Mouse (Mus musculus) heart, embryonic 13.5 days (tissue): Measurements from ENCODE around the gene Mrps16. TPM values are rescaled to one million over a fixed set of nuclear protein-coding genes. Genes with fewer than 3 reads are reported as not detected.
A peak's percentile ranks its signal among the peaks of the same experiment; 100 is the strongest.

Experiments used
- ATAC-seq: fragments of 200-750 bp; cut with Nextera tagmentation; 2 replicates; pipeline ENCODE4 v1.8.0; 2017; ENCODE audit warnings: moderate TSS enrichment; ENCODE audit not compliant: insufficient number of reproducible peaks, low FRiP score, low TSS enrichment; ENCODE audit errors: extremely low read depth
- H3K27ac ChIP-seq: fragments of 300-500 bp; sonication (generic); replicated peaks from 2 replicates; pipeline ENCODE4 v1.5.1; 2015; ENCODE audit warnings: moderate library complexity, mild to moderate bottlenecking, inconsistent platforms
- H3K27me3 ChIP-seq: fragments of 300-500 bp; sonication (generic); replicated peaks from 2 replicates; pipeline ENCODE4 v1.6.1; 2015; ENCODE audit warnings: mild to moderate bottlenecking, inconsistent platforms
- H3K36me3 ChIP-seq: fragments of 300-500 bp; sonication (generic); 2 replicates; pipeline ENCODE4 v1.6.1; 2015; ENCODE audit warnings: mild to moderate bottlenecking, inconsistent platforms
- H3K4me1 ChIP-seq: fragments of 300-500 bp; sonication (generic); 2 replicates; pipeline ENCODE4 v1.6.1; 2015; ENCODE audit warnings: inconsistent platforms
- H3K4me2 ChIP-seq: fragments of 300-500 bp; sonication (generic); 2 replicates; pipeline ENCODE4 v1.6.1; 2015; ENCODE audit warnings: inconsistent platforms, mild to moderate bottlenecking, moderate library complexity
- H3K4me3 ChIP-seq: fragments of 300-500 bp; sonication (generic); 2 replicates; pipeline ENCODE4 v1.5.1; 2015; ENCODE audit warnings: moderate library complexity, mild to moderate bottlenecking, inconsistent platforms
- H3K9ac ChIP-seq: fragments of 300-500 bp; sonication (generic); 2 replicates; pipeline ENCODE4 v1.6.1; 2015; ENCODE audit warnings: inconsistent platforms, mild to moderate bottlenecking, moderate library complexity
- H3K9me3 ChIP-seq: fragments of 300-500 bp; sonication (generic); 2 replicates; pipeline ENCODE4 v1.6.1; 2016; ENCODE audit warnings: inconsistent platforms
- WGBS: fragments of 180-500 bp; shearing (Covaris S2); methylation state at CpG from one replicate; pipeline ENCODE4 v1.1.7; 2015; ENCODE audit warnings: mixed read lengths; 5-methylcytosine and 5-hydroxymethylcytosine counted together
- polyA plus RNA-seq: library from polyadenylated mRNA; unstranded; fragments of >200 nt; fragmentation: Nextera tagmentation; extraction: Ambion mirVana; gene quantifications from 2 replicates; pipeline ENCODE4 v1.2.1, GENCODE M21; 2015

The Mrps16 gene
- polyA plus RNA-seq, 1 experiment from 2014 or later: 83.8 TPM

DNA sequence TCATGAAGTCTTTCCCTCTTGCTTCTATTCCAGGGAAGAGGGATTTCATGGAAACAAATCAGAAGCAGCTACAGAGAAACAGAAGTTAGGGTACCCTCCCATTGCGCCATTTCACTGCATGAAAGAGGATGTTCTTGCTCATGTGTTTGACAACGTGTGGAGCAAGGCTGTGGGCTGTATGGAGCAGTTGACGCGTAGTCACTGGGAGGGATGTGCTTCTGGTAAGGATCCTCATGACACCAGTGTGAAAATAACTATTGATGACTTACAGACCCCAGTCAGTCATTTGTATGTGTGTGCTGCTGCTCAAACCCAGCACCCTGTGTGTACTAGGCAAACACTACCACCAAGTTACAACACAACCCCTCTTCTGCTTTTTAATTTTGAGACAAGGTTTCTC is 30.2 kb downstream of the Mrps16 start:
- WGBS: 83% methylated on average over 4 of the region's 4 CpGs
- ATAC-seq: no peak

DNA sequence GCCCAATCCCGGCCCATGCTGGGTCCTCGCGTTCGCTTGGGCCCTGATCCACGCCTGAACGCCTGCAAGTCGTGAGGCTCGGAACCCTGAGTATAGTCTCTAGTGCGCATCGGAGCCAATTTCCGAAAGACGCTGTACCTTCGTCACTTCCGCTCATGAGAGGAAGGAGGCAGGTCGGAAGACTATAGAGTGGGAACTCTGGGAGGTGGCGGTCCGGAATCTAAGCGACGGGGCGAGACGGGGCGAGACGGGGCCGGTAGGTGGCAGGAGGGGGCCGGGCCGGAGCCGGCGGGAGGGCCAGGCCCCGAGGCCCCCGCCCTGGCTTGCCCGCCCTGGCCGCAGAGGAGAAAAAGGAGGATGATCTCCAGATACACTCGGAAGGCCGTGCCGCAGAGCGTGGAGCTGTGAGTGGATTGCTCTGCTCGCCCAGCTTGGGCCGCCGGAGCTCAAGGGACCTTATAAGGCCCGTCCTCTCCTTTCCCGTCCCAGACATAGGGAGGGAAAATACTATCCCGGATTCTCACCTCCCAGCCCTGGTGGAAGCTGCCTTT is 45.4 kb downstream of the Mrps16 start, which contains the start of the genes Ecd and Fam149b:
Gene Ecd (minus strand): TSS at position 131 of the 551 bp plus-strand sequence.
Gene Fam149b (plus strand): TSS at position 172 of the 551 bp plus-strand sequence.
- H3K27ac ChIP-seq: peak within 1 kb of the TSS; percentile 96
- peaks cover 44% of the 10 kb centered on the region for H3K36me3 ChIP-seq
- peak within 1 kb of the TSS; percentile 91 for H3K9ac ChIP-seq
- H3K27me3 ChIP-seq: no peaks in the 10 kb centered on the region
- H3K4me2 ChIP-seq: peak within 1 kb of the TSS; percentile 84
- H3K4me1 ChIP-seq: peaks cover 23% of the 10 kb centered on the region
- WGBS: under 1% methylated on average over 41 of the region's 42 CpGs
- H3K9me3 ChIP-seq: no peaks in the 10 kb centered on the region
- ATAC-seq: peak; percentile 97
- H3K4me3 ChIP-seq: peak within 1 kb of the TSS; percentile 77

More for the DNA sequence above, 30.2 kb downstream of the Mrps16 start:
- Histone ChIP-seq H3K4me1 (no peaks in the 10 kb centered on the region), H3K27me3 (no peaks in the 10 kb centered on the region), H3K27ac (no peak overlapping the region), H3K9me3 (no peaks in the 10 kb centered on the region), H3K36me3 (peaks cover 88% of the 10 kb centered on the region), H3K9ac (no peak overlapping the region), H3K4me3 (no peak overlapping the region), H3K4me2 (no peak overlapping the region)

DNA sequence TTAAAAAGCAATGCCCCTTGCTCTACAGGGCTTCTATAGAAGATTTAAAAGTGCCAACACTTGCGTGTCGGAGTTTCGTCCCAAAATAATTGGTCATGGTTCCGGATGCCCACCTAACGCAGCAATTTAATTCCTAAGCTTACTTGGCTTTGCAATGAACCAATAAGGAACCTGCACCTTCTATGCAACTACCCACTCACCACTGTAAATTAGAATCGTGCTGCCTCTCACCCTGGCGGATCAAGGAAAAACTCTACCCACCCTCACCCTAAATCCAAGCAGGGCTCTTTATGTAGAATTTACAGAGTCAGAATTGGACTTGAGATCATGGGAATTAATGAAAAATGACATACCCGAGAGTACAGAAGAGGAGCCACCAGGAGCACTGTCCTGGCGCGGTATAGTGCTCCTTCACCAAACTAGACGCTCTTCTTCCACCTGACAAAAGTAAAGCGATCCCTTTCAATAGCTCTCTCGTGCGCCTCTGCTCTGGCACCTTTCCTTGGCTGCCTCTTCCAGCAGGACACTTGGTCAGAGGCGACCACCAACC is 45.9 kb downstream of the Mrps16 start:
- ATAC-seq: peak; percentile 27; the same call in 1 of the 2 replicates
- Histone ChIP-seq H3K4me2 (peak overlapping the region; percentile 84), H3K9ac (peak overlapping the region; percentile 91), H3K27ac (peak overlapping the region; percentile 96), H3K9me3 (no peaks in the 10 kb centered on the region), H3K36me3 (peaks cover 42% of the 10 kb centered on the region), H3K4me3 (peak overlapping the region; percentile 77), H3K27me3 (no peaks in the 10 kb centered on the region), H3K4me1 (peaks cover 23% of the 10 kb centered on the region)
- WGBS: 4% methylated on average over 15 of the region's 15 CpGs

DNA sequence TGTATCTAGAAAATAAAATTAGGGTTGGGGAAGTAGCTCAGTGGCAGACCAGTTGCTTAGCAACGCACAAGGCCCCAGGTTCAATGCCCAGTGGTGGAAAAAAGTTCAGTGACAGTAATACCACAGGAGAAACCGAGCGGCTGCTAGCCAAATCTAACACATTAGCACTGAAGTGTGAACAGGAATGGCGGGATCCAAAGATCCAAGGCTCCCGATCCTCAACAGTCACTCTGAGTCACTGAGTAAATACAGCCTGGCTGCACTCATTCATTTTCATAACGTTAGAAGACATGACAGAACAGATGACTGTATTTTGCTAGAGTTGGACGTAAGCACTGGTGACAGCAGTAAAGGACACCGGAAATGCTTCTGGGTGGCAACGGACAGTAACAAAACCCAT is 47.5 kb downstream of the Mrps16 start:
- Histone ChIP-seq H3K36me3 (peaks cover 43% of the 10 kb centered on the region), H3K9ac (no peak overlapping the region), H3K9me3 (no peaks in the 10 kb centered on the region), H3K4me2 (no peak overlapping the region), H3K4me3 (no peak overlapping the region), H3K4me1 (peaks cover 23% of the 10 kb centered on the region), H3K27me3 (no peaks in the 10 kb centered on the region), H3K27ac (no peak overlapping the region)
- WGBS: 86% methylated on average over 9 of the region's 9 CpGs
- no peak for ATAC-seq

DNA sequence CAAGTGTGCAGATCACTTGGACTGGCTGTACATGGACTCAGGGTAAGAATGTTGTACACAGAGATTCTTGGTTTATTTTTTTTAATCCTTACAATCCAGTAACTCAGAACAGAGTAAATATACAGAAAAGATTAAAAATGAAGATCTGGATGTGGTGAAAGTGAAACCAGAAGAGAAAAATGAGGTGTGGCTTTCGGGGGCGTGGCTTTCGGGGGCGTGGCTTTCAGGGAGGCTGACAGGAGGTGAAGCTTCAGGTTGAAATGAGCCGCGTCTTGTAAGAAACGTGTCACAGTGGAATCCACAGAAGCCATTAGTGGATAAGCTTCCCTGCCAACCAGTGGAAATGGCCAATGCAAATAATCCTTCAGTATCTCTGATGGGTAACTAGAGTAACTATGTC is 52.6 kb downstream of the Mrps16 start:
- peaks cover 74% of the 10 kb centered on the region for H3K36me3 ChIP-seq
- no peak overlapping the region for H3K9ac ChIP-seq
- H3K27ac ChIP-seq: no peak overlapping the region
- H3K9me3 ChIP-seq: peaks cover 2% of the 10 kb centered on the region; the same call in 1 of the 2 replicates
- no peak overlapping the region for H3K4me2 ChIP-seq
- 81% methylated on average over 7 of the region's 7 CpGs for WGBS
- H3K27me3 ChIP-seq: no peaks in the 10 kb centered on the region
- no peak overlapping the region for H3K4me3 ChIP-seq
- ATAC-seq: no peak
- H3K4me1 ChIP-seq: peaks cover 2% of the 10 kb centered on the region; the same call in 1 of the 2 replicates

DNA sequence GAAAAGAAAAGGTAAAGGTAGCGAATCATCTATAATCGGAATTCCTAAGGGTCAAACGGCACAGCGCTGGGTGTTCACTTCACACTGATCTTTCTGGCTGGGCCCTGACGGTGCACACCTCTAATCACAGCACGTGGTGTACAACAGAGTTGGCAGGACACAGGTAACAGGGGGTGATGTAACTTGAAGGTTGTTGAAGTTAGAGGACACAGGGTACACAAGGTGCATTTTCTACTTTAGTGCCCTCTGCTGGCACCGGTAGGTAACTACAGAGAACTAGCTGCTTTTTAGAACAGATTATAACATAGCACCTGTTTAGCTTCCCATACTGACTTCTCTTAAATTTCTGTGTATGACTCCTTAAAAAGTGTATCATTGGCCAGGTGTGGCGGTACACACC is 53.3 kb downstream of the Mrps16 start:
- Histone ChIP-seq H3K4me1 (no peaks in the 10 kb centered on the region), H3K9me3 (peaks cover 2% of the 10 kb centered on the region; the same call in 1 of the 2 replicates), H3K27ac (no peak overlapping the region), H3K4me2 (no peak overlapping the region), H3K27me3 (no peaks in the 10 kb centered on the region), H3K9ac (no peak overlapping the region), H3K4me3 (no peak overlapping the region), H3K36me3 (peaks cover 75% of the 10 kb centered on the region)
- 85% methylated on average over 8 of the region's 8 CpGs for WGBS
- ATAC-seq: no peak

DNA sequence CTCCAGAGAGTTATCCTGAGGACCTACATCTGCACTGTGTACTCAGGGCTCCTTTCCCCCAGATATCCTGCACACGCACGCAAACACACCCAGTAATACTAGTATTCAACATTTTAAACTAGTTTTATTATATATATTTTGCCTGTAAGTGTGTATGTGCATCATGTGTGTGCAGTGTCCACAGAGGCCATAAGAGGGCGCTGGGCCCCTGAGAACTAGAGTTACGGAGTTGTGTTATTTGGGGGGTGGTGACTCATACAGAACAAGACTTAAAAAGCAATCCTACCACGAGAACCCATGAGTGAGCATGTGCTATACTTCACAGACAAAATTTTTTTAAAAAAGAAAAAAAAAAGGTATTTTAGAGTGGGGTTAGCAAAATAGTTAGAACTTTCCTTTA is 54.0 kb downstream of the Mrps16 start:
- H3K4me3 ChIP-seq: no peak overlapping the region
- peaks cover 2% of the 10 kb centered on the region; the same call in 1 of the 2 replicates for H3K9me3 ChIP-seq
- WGBS: 93% methylated on average over 5 of the region's 5 CpGs
- ATAC-seq: no peak
- no peak overlapping the region for H3K27ac ChIP-seq
- H3K4me1 ChIP-seq: no peaks in the 10 kb centered on the region
- H3K27me3 ChIP-seq: no peaks in the 10 kb centered on the region
- no peak overlapping the region for H3K9ac ChIP-seq
- H3K36me3 ChIP-seq: peaks cover 76% of the 10 kb centered on the region
- no peak overlapping the region for H3K4me2 ChIP-seq

Other genes with a start within 250 kb of the Mrps16 start
- 3.0 and 3.1 TPM in 2 replicates for gene Kcnk5, start 211.8 kb downstream of the Mrps16 start, polyA plus RNA-seq
- gene Kcnk16, start 124.4 kb downstream of the Mrps16 start, polyA plus RNA-seq: 0.17 and 0.18 TPM in 2 replicates
- 13.9 and 16.3 TPM in 2 replicates for gene Nudt13, start 98.9 kb downstream of the Mrps16 start, polyA plus RNA-seq
- 30.8 and 34.1 TPM in 2 replicates for gene Ecd, start 45.5 kb downstream of the Mrps16 start, polyA plus RNA-seq
- gene Fam149b, start 45.5 kb downstream of the Mrps16 start, polyA plus RNA-seq: 19.7 and 24.1 TPM in 2 replicates
- 89.4 and 106 TPM in 2 replicates for gene Dnajc9, start 4.7 kb downstream of the Mrps16 start, polyA plus RNA-seq
- 0.09 TPM in 1 of 2 replicates, not detected in the other for gene Cfap70, start 58.6 kb upstream of the Mrps16 start, polyA plus RNA-seq
- 37.1 and 39.8 TPM in 2 replicates for gene Anxa7, start 86.5 kb upstream of the Mrps16 start, polyA plus RNA-seq
- gene Mss51, start 103.3 kb upstream of the Mrps16 start, polyA plus RNA-seq: 0.55 and 0.56 TPM in 2 replicates
- gene Ppp3cb, start 152.9 kb upstream of the Mrps16 start, polyA plus RNA-seq: 29.3 and 33.0 TPM in 2 replicates
- gene Usp54, start 247.4 kb upstream of the Mrps16 start, polyA plus RNA-seq: 3.9 and 5.5 TPM in 2 replicates